Mouse (Mus musculus) brown adipose tissue, adult 24 weeks (tissue): ENCODE results near the gene Zfp775. TPM values are rescaled to one million over a fixed set of nuclear protein-coding genes. Genes with fewer than 3 reads are reported as not detected.

Experiments used
- H3K27ac ChIP-seq: fragments of 200-500 bp; replicated peaks from 2 replicates; pipeline ENCODE4 v1.5.1; 2012; ENCODE audit warnings: low read depth, mild to moderate bottlenecking, low read length
- H3K4me1 ChIP-seq: fragments of 200-500 bp; 2 replicates; pipeline ENCODE4 v1.6.1; 2012; ENCODE audit warnings: low read length, mixed read lengths; ENCODE audit not compliant: control insufficient read depth, insufficient read depth, insufficient read length
- H3K4me3 ChIP-seq: fragments of 200-500 bp; 2 replicates; pipeline ENCODE4 v1.5.1; 2012; ENCODE audit warnings: low read depth, mild to moderate bottlenecking, low read length, moderate library complexity; ENCODE audit not compliant: insufficient read depth
- polyA plus RNA-seq: library from polyadenylated mRNA; stranded (reverse); fragments of >200 nt; gene quantifications from 2 replicates; pipeline ENCODE4 v1.2.4, GENCODE M21; 2012; ENCODE audit not compliant: missing spikeins, insufficient read depth, insufficient read length

Gene Zfp775
- polyA plus RNA-seq, 1 experiment, result 1.2 TPM

- H3K27ac ChIP-seq, result no peak overlapping the region
- H3K4me1 ChIP-seq, result peaks cover 5% of the 10 kb centered on the region; the same call in 1 of the 2 replicates
- peak overlapping the region; percentile 41 for H3K4me3 ChIP-seq
These were observed 27.8 kb downstream of the Zfp775 start for GRCm38 (mm10) chr6:48629661-48630034.

GRCm38 (mm10) chr6:48630831-48631230 lies 29.0 kb downstream of the Zfp775 start:
- Histone ChIP-seq H3K4me1 (peaks cover 5% of the 10 kb centered on the region; the same call in 1 of the 2 replicates), H3K27ac (no peak overlapping the region), H3K4me3 (no peak overlapping the region)

- no peaks in the 10 kb centered on the region for H3K4me1 ChIP-seq
- no peak overlapping the region for H3K27ac ChIP-seq
- no peak overlapping the region for H3K4me3 ChIP-seq
These were observed 33.2 kb downstream of the Zfp775 start for GRCm38 (mm10) chr6:48635105-48635504.

GRCm38 (mm10) chr6:48636515-48636914 lies 34.7 kb downstream of the Zfp775 start:
- Histone ChIP-seq H3K4me1 (no peaks in the 10 kb centered on the region), H3K4me3 (no peak overlapping the region), H3K27ac (no peak overlapping the region)

- Histone ChIP-seq H3K4me1 (no peaks in the 10 kb centered on the region), H3K27ac (no peak overlapping the region), H3K4me3 (no peak overlapping the region)
These were observed 36.1 kb downstream of the Zfp775 start for GRCm38 (mm10) chr6:48637811-48638500.

- H3K27ac ChIP-seq, result no peak overlapping the region
- no peaks in the 10 kb centered on the region for H3K4me1 ChIP-seq
These were observed 36.7 kb downstream of the Zfp775 start for GRCm38 (mm10) chr6:48638553-48638952.

GRCm38 (mm10) chr6:48641391-48641790 lies 39.5 kb downstream of the Zfp775 start:
- Histone ChIP-seq H3K4me3 (no peak overlapping the region), H3K4me1 (no peaks in the 10 kb centered on the region), H3K27ac (no peak overlapping the region)

More at GRCm38 (mm10) chr6:48638553-48638952, 36.7 kb downstream of the Zfp775 start:
- H3K4me3 ChIP-seq, result no peak overlapping the region

GRCm38 (mm10) chr6:48642764-48643292 lies 41.0 kb downstream of the Zfp775 start:
- peaks cover under 1% of the 10 kb centered on the region; the same call in 1 of the 2 replicates for H3K4me1 ChIP-seq
- no peak overlapping the region for H3K4me3 ChIP-seq
- H3K27ac ChIP-seq, result no peak overlapping the region

GRCm38 (mm10) chr6:48645660-48646308 lies 43.9 kb downstream of the Zfp775 start:
- no peak overlapping the region for H3K27ac ChIP-seq
- H3K4me3 ChIP-seq, result no peak overlapping the region
- H3K4me1 ChIP-seq, result peaks cover 5% of the 10 kb centered on the region; the same call in 1 of the 2 replicates

- H3K27ac ChIP-seq, result no peak overlapping the region
- peaks cover 5% of the 10 kb centered on the region; the same call in 1 of the 2 replicates for H3K4me1 ChIP-seq
- H3K4me3 ChIP-seq, result no peak overlapping the region
These were observed 44.4 kb downstream of the Zfp775 start for GRCm38 (mm10) chr6:48646309-48646690.

GRCm38 (mm10) chr6:48646995-48647394 lies 45.1 kb downstream of the Zfp775 start, which contains the start of gene Gimap8:
Gene Gimap8, plus strand, starts transcription at chr6:48647234.
- Histone ChIP-seq H3K4me3 (peak within 1 kb of the TSS; percentile 75), H3K27ac (peak within 1 kb of the TSS; percentile 97), H3K4me1 (peaks cover 5% of the 10 kb centered on the region; the same call in 1 of the 2 replicates)

- peak overlapping the region; percentile 97 for H3K27ac ChIP-seq
- H3K4me3 ChIP-seq, result peak overlapping the region; percentile 75
- H3K4me1 ChIP-seq, result peaks cover 5% of the 10 kb centered on the region; the same call in 1 of the 2 replicates
These were observed 45.7 kb downstream of the Zfp775 start for GRCm38 (mm10) chr6:48647611-48648010.

GRCm38 (mm10) chr6:48648779-48649178 lies 46.9 kb downstream of the Zfp775 start:
- H3K4me1 ChIP-seq, result peaks cover 5% of the 10 kb centered on the region; the same call in 1 of the 2 replicates
- no peak overlapping the region for H3K27ac ChIP-seq
- no peak overlapping the region for H3K4me3 ChIP-seq

- H3K27ac ChIP-seq, result no peak overlapping the region
- H3K4me3 ChIP-seq, result no peak overlapping the region
- peaks cover 5% of the 10 kb centered on the region; the same call in 1 of the 2 replicates for H3K4me1 ChIP-seq
These were observed 48.2 kb downstream of the Zfp775 start for GRCm38 (mm10) chr6:48650041-48650440.

- Histone ChIP-seq H3K4me3 (no peak overlapping the region), H3K4me1 (no peaks in the 10 kb centered on the region), H3K27ac (no peak overlapping the region)
These were observed 56.9 kb downstream of the Zfp775 start for GRCm38 (mm10) chr6:48658721-48659120.
